Mouse (Mus musculus) liver, postnatal 0 days (tissue): ENCODE measurements around the gene Akap12.

Experiments used
- CTCF ChIP-seq: sonication (generic); IDR thresholded peaks from 2 replicates; pipeline ENCODE4 v1.5.1; 2016; ENCODE audit warnings: antibody characterized with exemption, low read depth
- EP300 ChIP-seq: IDR thresholded peaks from 2 replicates; pipeline ENCODE4 v1.6.1; 2016; ENCODE audit warnings: antibody characterized with exemption, low read depth, mild to moderate bottlenecking

DNA sequence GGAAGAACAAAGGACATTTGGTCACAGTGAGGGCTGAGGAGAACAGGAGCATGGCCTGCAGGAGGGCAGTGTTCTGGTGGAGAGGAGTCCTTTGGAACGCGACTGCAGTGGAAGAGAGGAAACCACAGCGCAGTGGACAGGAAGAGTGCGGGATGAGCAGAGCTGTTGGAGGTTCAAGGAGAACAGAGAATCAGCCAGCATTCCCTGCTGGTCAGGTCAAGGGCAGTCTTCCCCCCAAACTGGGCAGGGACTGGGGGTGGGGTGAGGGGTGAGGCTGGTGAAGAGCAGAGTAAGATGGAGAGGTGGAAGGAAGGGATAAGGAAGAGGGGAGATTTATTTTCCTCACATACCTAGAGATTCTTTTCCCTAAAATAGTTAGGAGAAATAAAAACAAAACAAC lies 107.4 kb downstream of the Akap12 start:
- TF ChIP-seq CTCF (no peak), EP300 (no peak)
